Mouse (Mus musculus): ENCODE measurements around the gene Rfx2.

The Rfx2 gene

GRCm38 (mm10) chr17:56754271-56755185 is 76.3 kb downstream of the Rfx2 start:
- in situ Hi-C loops (cut with MboI, MseI), result no loop called here

GRCm38 (mm10) chr17:56753452-56753851 is 77.4 kb downstream of the Rfx2 start:
- in situ Hi-C loops (cut with MboI, MseI), result no loop called here

- in situ Hi-C loops (cut with MboI, MseI), result no loop called here
Observed at GRCm38 (mm10) chr17:56751404-56752072, 79.3 kb downstream of the Rfx2 start.

- in situ Hi-C loops (cut with MboI, MseI), result no loop called here
Observed at GRCm38 (mm10) chr17:56744173-56744572, 86.6 kb downstream of the Rfx2 start.

- in situ Hi-C loops (cut with MboI, MseI), result no loop called here
Observed at GRCm38 (mm10) chr17:56740788-56741160, 90.0 kb downstream of the Rfx2 start.

GRCm38 (mm10) chr17:56740118-56740787 is 90.6 kb downstream of the Rfx2 start:
- in situ Hi-C loops (cut with MboI, MseI), result no loop called here

- in situ Hi-C loops (cut with MboI, MseI), result no loop called here
Observed at GRCm38 (mm10) chr17:56738221-56738620, 92.6 kb downstream of the Rfx2 start.

- in situ Hi-C loops (cut with MboI, MseI), result no loop called here
Observed at GRCm38 (mm10) chr17:56736534-56736933, 94.3 kb downstream of the Rfx2 start.

- in situ Hi-C loops (cut with MboI, MseI), result no loop called here
Observed at GRCm38 (mm10) chr17:56729656-56730055, 101.2 kb downstream of the Rfx2 start.

GRCm38 (mm10) chr17:56729151-56729550 is 101.7 kb downstream of the Rfx2 start:
- in situ Hi-C loops (cut with MboI, MseI), result no loop called here

- in situ Hi-C loops (cut with MboI, MseI), result no loop called here
Observed at GRCm38 (mm10) chr17:56728117-56728516, 102.7 kb downstream of the Rfx2 start.

GRCm38 (mm10) chr17:56727659-56728058 is 103.2 kb downstream of the Rfx2 start:
- in situ Hi-C loops (cut with MboI, MseI), result no loop called here

GRCm38 (mm10) chr17:56727029-56727649 is 103.7 kb downstream of the Rfx2 start:
- in situ Hi-C loops (cut with MboI, MseI), result no loop called here
